Mouse (Mus musculus) liver, embryonic 14.5 days (tissue): Measurements from ENCODE around the gene Spin1.

ENCODE experiments used
- CTCF ChIP-seq: IDR thresholded peaks from 2 replicates; pipeline ENCODE4 v1.5.1; 2016; ENCODE audit warnings: antibody characterized with exemption, low read depth, control low read depth
- EP300 ChIP-seq: IDR thresholded peaks from 2 replicates; pipeline ENCODE4 v1.6.1; 2016; ENCODE audit warnings: antibody characterized with exemption, low read depth

DNA sequence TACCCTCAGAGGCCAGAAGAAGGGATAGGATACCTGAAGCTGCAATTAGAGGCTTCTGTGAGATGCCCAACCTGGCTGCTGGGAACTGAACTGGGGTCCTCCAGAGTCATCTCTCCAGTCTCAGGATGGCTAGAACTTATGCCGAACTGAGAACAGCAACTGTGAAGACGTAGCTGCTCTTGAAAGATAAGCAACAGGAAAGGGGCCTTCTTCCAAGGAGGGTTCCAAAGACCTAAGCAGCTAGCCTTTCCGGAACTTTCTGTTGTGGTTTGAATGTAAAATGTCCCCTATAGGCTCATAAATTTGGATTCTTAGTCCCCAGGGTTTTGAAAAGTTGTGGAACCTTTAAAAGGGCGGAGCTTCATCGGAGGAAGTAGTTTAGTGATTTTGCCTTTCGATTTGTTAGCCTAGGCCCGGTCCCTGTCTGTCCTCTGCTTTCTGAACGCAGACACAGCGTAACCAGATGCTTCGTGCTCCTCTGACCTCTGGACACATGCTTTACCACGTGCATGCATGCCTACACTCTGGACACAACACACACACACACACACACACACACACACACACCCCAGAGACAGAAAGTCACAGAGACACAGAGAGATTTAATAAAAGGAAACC lies 29.5 kb upstream of the Spin1 start:
- TF ChIP-seq CTCF (no peak), EP300 (no peak)
